Mouse (Mus musculus): ENCODE data around the gene Tbp.
"Not testable (repeated sequence)": the region's sequence is repeated elsewhere in the genome, so short reads cannot be mapped to it uniquely, and the experiment has no call there.

Tbp gene

GRCm38 (mm10) chr17:15540309-15540708 lies 40.6 kb downstream of the Tbp start:
- no peak for DNase-seq (ENCODE audit: low spot score)

- DNase-seq (ENCODE audit: low spot score) = not testable (repeated sequence)
These were observed 44.2 kb downstream of the Tbp start for GRCm38 (mm10) chr17:15543868-15544267.

- no peak for DNase-seq (ENCODE audit: low spot score)
These were observed 46.8 kb downstream of the Tbp start for GRCm38 (mm10) chr17:15546440-15546839.

GRCm38 (mm10) chr17:15549713-15550112 lies 50.0 kb downstream of the Tbp start:
- DNase-seq (ENCODE audit: low spot score) = no peak

- DNase-seq (ENCODE audit: low spot score) = no peak
These were observed 60.3 kb downstream of the Tbp start for GRCm38 (mm10) chr17:15559946-15560345.

- peak; percentile 99 for DNase-seq (ENCODE audit: low spot score)
These were observed 64.6 kb downstream of the Tbp start, which contains the start of gene Prdm9 for GRCm38 (mm10) chr17:15564014-15564927. Gene Prdm9, minus strand, starts transcription at chr17:15564354.

GRCm38 (mm10) chr17:15564928-15565300 lies 65.2 kb downstream of the Tbp start:
- no peak for DNase-seq (ENCODE audit: low spot score)

- DNase-seq (ENCODE audit: low spot score) = no peak
These were observed 67.2 kb downstream of the Tbp start for GRCm38 (mm10) chr17:15566908-15567307.

GRCm38 (mm10) chr17:15575056-15575455 lies 75.4 kb downstream of the Tbp start:
- DNase-seq (ENCODE audit: low spot score) = no peak

- peak; percentile 45 for DNase-seq (ENCODE audit: low spot score)
These were observed 77.6 kb downstream of the Tbp start for GRCm38 (mm10) chr17:15577291-15577694.

Data from urinary bladder, postnatal 25 days (tissue).